Mouse (Mus musculus): Measurements from ENCODE around the gene Tmem179b. TPM values are rescaled to one million over a fixed set of nuclear protein-coding genes. Genes with fewer than 3 reads are reported as not detected.

The Tmem179b gene
- polyA plus RNA-seq, 1 experiment from 2014 or later: 38.9 TPM

GRCm38 (mm10) chr19:8722907-8723573 lies 51.2 kb downstream of the Tmem179b start, which contains the start of gene Slc3a2:
Slc3a2 (minus strand) TSS chr19:8723369.
- ATAC-seq (replicated peaks; ENCODE audit: low FRiP score): peak; percentile 94
- Histone ChIP-seq H3K27ac (ENCODE audit: low read depth, low read length) (peak within 1 kb of the TSS; percentile 88), H3K27me3 (ENCODE audit: control insufficient read depth, insufficient read depth, low read length) (no peaks in the 10 kb centered on the region), H3K4me3 (ENCODE audit: low read depth, low read length) (peak within 1 kb of the TSS; percentile 89), H3K9ac (ENCODE audit: low read length) (peak within 1 kb of the TSS; percentile 98), H3K4me1 (replicated peaks; ENCODE audit: control insufficient read depth, insufficient read depth, low read length) (peaks cover 12% of the 10 kb centered on the region), H3K4me2 (ENCODE audit: low read depth, low read length, severe bottlenecking) (peak within 1 kb of the TSS; percentile 84), H3K9me3 (ENCODE audit: control insufficient read depth, low read length) (no peaks in the 10 kb centered on the region), H3K36me3 (ENCODE audit: control insufficient read depth, insufficient read depth, low read length) (peaks cover 10% of the 10 kb centered on the region; the same call in 1 of the 2 replicates)
- peak; percentile 96 for DNase-seq (ENCODE audit: low spot score)
- under 1% methylated on average over 50 of the region's 50 CpGs for whole genome bisulfite sequencing

- Histone ChIP-seq H3K9me3 (ENCODE audit: control insufficient read depth, low read length) (no peaks in the 10 kb centered on the region), H3K36me3 (ENCODE audit: control insufficient read depth, insufficient read depth, low read length) (peaks cover 10% of the 10 kb centered on the region; the same call in 1 of the 2 replicates), H3K27me3 (ENCODE audit: control insufficient read depth, insufficient read depth, low read length) (no peaks in the 10 kb centered on the region), H3K4me1 (replicated peaks; ENCODE audit: control insufficient read depth, insufficient read depth, low read length) (peaks cover 12% of the 10 kb centered on the region), H3K27ac (ENCODE audit: low read depth, low read length) (peak overlapping the region; percentile 88), H3K4me3 (ENCODE audit: low read depth, low read length) (peak overlapping the region; percentile 89), H3K9ac (ENCODE audit: low read length) (peak overlapping the region; percentile 98), H3K4me2 (ENCODE audit: low read depth, low read length, severe bottlenecking) (peak overlapping the region; percentile 71)
- WGBS: 3% methylated on average over 5 of the region's 5 CpGs
- peak; percentile 9; the same call in 1 of the 2 replicates for ATAC-seq (replicated peaks; ENCODE audit: low FRiP score)
- DNase-seq (ENCODE audit: low spot score): no peak
Measured at GRCm38 (mm10) chr19:8722559-8722906, 51.7 kb downstream of the Tmem179b start.

Small RNA genes within 50 kb of the gene (microRNA-seq; reads per million reads assigned to microRNA genes)
- gene Mir6992 (ENCODE audit: insufficient number of aligned reads): 2.5 reads per million

Other genes with a start within 250 kb of the Tmem179b start
- 0.16 and 0.41 TPM in 2 replicates for gene Slc22a8, start 183.2 kb downstream of the Tmem179b start, polyA plus RNA-seq (2014; fragmentation: Nextera tagmentation; extraction: Ambion mirVana)
- gene Slc22a6, start 156.4 kb downstream of the Tmem179b start, polyA plus RNA-seq (2014; fragmentation: Nextera tagmentation; extraction: Ambion mirVana): 0.13 and 0.36 TPM in 2 replicates
- gene Chrm1, start 110.7 kb downstream of the Tmem179b start, polyA plus RNA-seq (2014; fragmentation: Nextera tagmentation; extraction: Ambion mirVana): 0.13 TPM in 1 of 2 replicates, not detected in the other
- gene Slc3a2, start 51.1 kb downstream of the Tmem179b start, polyA plus RNA-seq (2014; fragmentation: Nextera tagmentation; extraction: Ambion mirVana): 132 and 143 TPM in 2 replicates
- gene Wdr74, start 38.6 kb downstream of the Tmem179b start, polyA plus RNA-seq (2014; fragmentation: Nextera tagmentation; extraction: Ambion mirVana): 79.5 and 89.2 TPM in 2 replicates
- 2.3 and 3.1 TPM in 2 replicates for gene 1700092M07Rik, start 33.7 kb downstream of the Tmem179b start, polyA plus RNA-seq (2014; fragmentation: Nextera tagmentation; extraction: Ambion mirVana)
- gene Stx5a, start 33.1 kb downstream of the Tmem179b start, polyA plus RNA-seq (2014; fragmentation: Nextera tagmentation; extraction: Ambion mirVana): 88.4 and 93.8 TPM in 2 replicates
- 238 and 247 TPM in 2 replicates for gene Nxf1, start 17.4 kb downstream of the Tmem179b start, polyA plus RNA-seq (2014; fragmentation: Nextera tagmentation; extraction: Ambion mirVana)
- 181 and 182 TPM in 2 replicates for gene Tmem223, start 3.5 kb downstream of the Tmem179b start, polyA plus RNA-seq (2014; fragmentation: Nextera tagmentation; extraction: Ambion mirVana)
- gene Taf6l, start 11.9 kb upstream of the Tmem179b start, polyA plus RNA-seq (2014; fragmentation: Nextera tagmentation; extraction: Ambion mirVana): 30.9 and 36.7 TPM in 2 replicates
- 151 and 156 TPM in 2 replicates for gene Polr2g, start 24.1 kb upstream of the Tmem179b start, polyA plus RNA-seq (2014; fragmentation: Nextera tagmentation; extraction: Ambion mirVana)
- gene Zbtb3, start 28.1 kb upstream of the Tmem179b start, polyA plus RNA-seq (2014; fragmentation: Nextera tagmentation; extraction: Ambion mirVana): 5.4 and 5.9 TPM in 2 replicates
- 75.7 and 80.8 TPM in 2 replicates for gene Ttc9c, start 44.9 kb upstream of the Tmem179b start, polyA plus RNA-seq (2014; fragmentation: Nextera tagmentation; extraction: Ambion mirVana)
- gene Hnrnpul2, start 45.5 kb upstream of the Tmem179b start, polyA plus RNA-seq (2014; fragmentation: Nextera tagmentation; extraction: Ambion mirVana): 6.7 and 7.8 TPM in 2 replicates
- not detected in 2 replicates for gene AC129217.1, start 55.3 kb upstream of the Tmem179b start, polyA plus RNA-seq (2014; fragmentation: Nextera tagmentation; extraction: Ambion mirVana)
- 55.0 and 56.3 TPM in 2 replicates for gene Bscl2, start 63.0 kb upstream of the Tmem179b start, polyA plus RNA-seq (2014; fragmentation: Nextera tagmentation; extraction: Ambion mirVana)
- 83.4 and 92.6 TPM in 2 replicates for gene Gng3, start 64.7 kb upstream of the Tmem179b start, polyA plus RNA-seq (2014; fragmentation: Nextera tagmentation; extraction: Ambion mirVana)
- 0.13 and 0.35 TPM in 2 replicates for gene Lrrn4cl, start 76.3 kb upstream of the Tmem179b start, polyA plus RNA-seq (2014; fragmentation: Nextera tagmentation; extraction: Ambion mirVana)
- gene Ubxn1, start 97.0 kb upstream of the Tmem179b start, polyA plus RNA-seq (2014; fragmentation: Nextera tagmentation; extraction: Ambion mirVana): 178 and 181 TPM in 2 replicates
- gene Uqcc3, start 106.5 kb upstream of the Tmem179b start, polyA plus RNA-seq (2014; fragmentation: Nextera tagmentation; extraction: Ambion mirVana): 50.1 and 52.9 TPM in 2 replicates
- 110 and 112 TPM in 2 replicates for gene Lbhd1, start 109.3 kb upstream of the Tmem179b start, polyA plus RNA-seq (2014; fragmentation: Nextera tagmentation; extraction: Ambion mirVana)
- not detected in 2 replicates for gene Gm49403, start 109.5 kb upstream of the Tmem179b start, polyA plus RNA-seq (2014; fragmentation: Nextera tagmentation; extraction: Ambion mirVana)
- gene 1810009A15Rik, start 114.4 kb upstream of the Tmem179b start, polyA plus RNA-seq (2014; fragmentation: Nextera tagmentation; extraction: Ambion mirVana): 124 and 131 TPM in 2 replicates
- not detected in 2 replicates for gene Gm49416, start 114.5 kb upstream of the Tmem179b start, polyA plus RNA-seq (2014; fragmentation: Nextera tagmentation; extraction: Ambion mirVana)
- gene Ints5, start 118.5 kb upstream of the Tmem179b start, polyA plus RNA-seq (2014; fragmentation: Nextera tagmentation; extraction: Ambion mirVana): 47.7 and 50.9 TPM in 2 replicates
- 119 and 120 TPM in 2 replicates for gene Ganab, start 123.6 kb upstream of the Tmem179b start, polyA plus RNA-seq (2014; fragmentation: Nextera tagmentation; extraction: Ambion mirVana)
- gene B3gat3, start 145.9 kb upstream of the Tmem179b start, polyA plus RNA-seq (2014; fragmentation: Nextera tagmentation; extraction: Ambion mirVana): 55.0 and 57.2 TPM in 2 replicates
- 1.7 and 1.8 TPM in 2 replicates for gene Rom1, start 154.9 kb upstream of the Tmem179b start, polyA plus RNA-seq (2014; fragmentation: Nextera tagmentation; extraction: Ambion mirVana)
- 11.2 and 12.2 TPM in 2 replicates for gene Eml3, start 155.1 kb upstream of the Tmem179b start, polyA plus RNA-seq (2014; fragmentation: Nextera tagmentation; extraction: Ambion mirVana)
- 62.6 and 63.2 TPM in 2 replicates for gene Mta2, start 167.4 kb upstream of the Tmem179b start, polyA plus RNA-seq (2014; fragmentation: Nextera tagmentation; extraction: Ambion mirVana)
- gene Tut1, start 179.4 kb upstream of the Tmem179b start, polyA plus RNA-seq (2014; fragmentation: Nextera tagmentation; extraction: Ambion mirVana): 34.4 and 35.5 TPM in 2 replicates
- 467 and 472 TPM in 2 replicates for gene Eef1g, start 192.6 kb upstream of the Tmem179b start, polyA plus RNA-seq (2014; fragmentation: Nextera tagmentation; extraction: Ambion mirVana)
- gene Ahnak, start 214.8 kb upstream of the Tmem179b start, polyA plus RNA-seq (2014; fragmentation: Nextera tagmentation; extraction: Ambion mirVana): 7.1 and 7.3 TPM in 2 replicates